Mouse (Mus musculus): ENCODE measurements around the gene Tmem87a.

- TF ChIP-seq EP300 (IDR thresholded peaks at IDR 0.05; ENCODE audit: low read depth) (no peak), CTCF (IDR thresholded peaks at IDR 0.05; ENCODE audit: low read depth) (peak; percentile 55)
Observed at GRCm38 (mm10) chr2:120447306-120447705, 43.4 kb upstream of the Tmem87a start.

All from liver, embryonic 14.5 days (tissue).